Mouse (Mus musculus): Measurements from ENCODE around the gene Ints11.

- no peak for TF ChIP-seq MYOG (IDR thresholded peaks at IDR 0.05; ENCODE audit: control insufficient read depth, extremely low read depth, insufficient read length)
- no peak for TF ChIP-seq CTCF (IDR thresholded peaks at IDR 0.05; ENCODE audit: control insufficient read depth, insufficient read depth, insufficient read length)
Observed at GRCm38 (mm10) chr4:155871404-155871803, 2.1 kb downstream of the Ints11 start.
